Mouse (Mus musculus): Measurements from ENCODE around the gene Lztfl1.
"Not testable (repeated sequence)": the region's sequence is repeated elsewhere in the genome, so short reads cannot be mapped to it uniquely, and the experiment has no call there.

Lztfl1 gene

GRCm38 (mm10) chr9:123717186-123718008 is at the start of gene Lztfl1:
Gene Lztfl1 (minus strand): TSS chr9:123717697.
- peak; percentile 99 for DNase-seq (ENCODE audit: low read depth)

- DNase-seq (ENCODE audit: low read depth), result no peak
Observed at GRCm38 (mm10) chr9:123766996-123767395, 49.5 kb upstream of the Lztfl1 start.

- no peak for DNase-seq (ENCODE audit: low read depth)
Observed at GRCm38 (mm10) chr9:123763771-123764170, 46.3 kb upstream of the Lztfl1 start.

DNA sequence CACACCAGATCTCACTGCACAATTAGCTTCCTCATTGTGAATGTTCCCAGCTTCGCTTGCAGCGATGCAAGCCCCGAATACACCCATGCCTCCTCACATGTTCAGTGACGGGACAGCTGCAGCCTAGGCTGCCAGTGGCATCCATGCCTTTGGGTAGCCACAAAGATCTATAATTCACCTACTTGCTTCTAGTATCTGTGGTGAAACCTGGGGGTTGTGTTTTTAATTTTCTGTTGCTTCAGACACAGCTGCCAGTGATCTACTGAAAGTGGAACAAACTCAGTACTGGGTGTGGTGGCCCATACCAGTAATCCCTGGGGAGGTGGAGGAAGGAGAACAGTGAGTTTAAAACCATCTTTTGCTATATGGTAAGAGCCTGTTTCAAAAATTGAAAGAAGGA is 45.4 kb upstream of the Lztfl1 start:
- DNase-seq (ENCODE audit: low read depth), result no peak

- DNase-seq (ENCODE audit: low read depth), result peak; percentile 56
Observed at GRCm38 (mm10) chr9:123760806-123761205, 43.3 kb upstream of the Lztfl1 start.

- peak; percentile 53 for DNase-seq (ENCODE audit: low read depth)
Observed at GRCm38 (mm10) chr9:123758645-123759044, 41.1 kb upstream of the Lztfl1 start.

GRCm38 (mm10) chr9:123758156-123758555 is 40.7 kb upstream of the Lztfl1 start:
- no peak for DNase-seq (ENCODE audit: low read depth)

DNA sequence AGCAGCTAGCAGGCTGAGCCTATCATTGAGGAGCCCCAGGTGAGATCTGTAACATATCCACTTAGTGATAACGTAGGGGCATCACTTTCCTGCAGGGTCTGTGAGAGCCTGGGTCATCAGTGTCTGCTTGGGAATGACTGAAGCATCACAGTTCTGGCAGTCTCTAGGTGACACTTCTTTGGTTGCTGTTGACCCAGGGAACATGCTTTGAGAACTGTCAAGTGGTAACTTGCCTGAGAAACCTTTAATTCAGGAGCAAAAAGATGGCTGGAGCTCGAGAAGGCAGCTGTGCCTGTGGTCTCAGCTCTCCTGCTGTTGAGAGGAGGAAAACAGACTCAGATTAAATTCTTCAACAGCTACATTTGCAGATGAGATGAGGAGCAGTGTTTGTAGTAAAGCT is 39.8 kb upstream of the Lztfl1 start:
- DNase-seq (ENCODE audit: low read depth), result no peak

- DNase-seq (ENCODE audit: low read depth), result peak; percentile 56
Observed at GRCm38 (mm10) chr9:123756752-123757151, 39.3 kb upstream of the Lztfl1 start.

- DNase-seq (ENCODE audit: low read depth), result peak; percentile 92
Observed at GRCm38 (mm10) chr9:123754333-123754732, 36.8 kb upstream of the Lztfl1 start.

DNA sequence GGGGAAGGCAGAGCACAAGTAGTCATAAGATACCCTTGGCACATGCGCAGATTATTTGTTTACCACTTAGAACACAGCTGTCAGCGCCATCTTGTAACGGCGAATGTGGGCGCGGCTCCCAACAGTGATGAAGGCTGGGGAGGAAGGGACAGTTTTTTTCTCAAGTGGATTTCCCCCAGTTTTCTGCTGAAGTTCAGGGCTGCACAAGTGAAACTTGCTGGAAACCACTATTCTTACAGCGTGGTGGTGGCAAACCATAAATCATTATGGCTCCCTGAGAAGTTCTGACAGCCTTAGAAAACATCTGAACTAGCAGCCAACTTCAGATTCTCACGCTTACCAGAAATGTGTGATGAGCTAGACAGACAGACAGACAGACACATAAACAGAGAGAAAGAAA is 32.2 kb upstream of the Lztfl1 start:
- DNase-seq (ENCODE audit: low read depth), result not testable (repeated sequence)

GRCm38 (mm10) chr9:123740799-123741198 is 23.3 kb upstream of the Lztfl1 start:
- DNase-seq (ENCODE audit: low read depth), result no peak

DNA sequence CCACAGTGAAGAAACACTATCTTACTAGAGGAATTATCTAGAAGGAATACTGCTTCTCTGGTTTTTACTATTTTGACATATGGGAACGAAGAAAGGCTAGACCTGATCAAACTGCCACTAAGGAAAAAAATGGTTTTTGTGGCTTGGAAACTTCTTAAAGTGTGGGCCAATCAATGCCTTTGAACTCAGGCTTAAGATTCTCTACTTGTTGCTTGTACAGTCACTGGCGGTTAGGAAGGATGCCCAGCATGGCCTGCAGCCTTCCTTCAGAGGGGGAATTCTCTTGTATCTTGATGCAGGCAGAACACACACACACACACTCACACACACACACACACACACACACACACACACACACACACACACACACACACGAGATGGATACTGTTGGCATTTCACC is 16.6 kb upstream of the Lztfl1 start:
- peak; percentile 46 for DNase-seq (ENCODE audit: low read depth)

DNA sequence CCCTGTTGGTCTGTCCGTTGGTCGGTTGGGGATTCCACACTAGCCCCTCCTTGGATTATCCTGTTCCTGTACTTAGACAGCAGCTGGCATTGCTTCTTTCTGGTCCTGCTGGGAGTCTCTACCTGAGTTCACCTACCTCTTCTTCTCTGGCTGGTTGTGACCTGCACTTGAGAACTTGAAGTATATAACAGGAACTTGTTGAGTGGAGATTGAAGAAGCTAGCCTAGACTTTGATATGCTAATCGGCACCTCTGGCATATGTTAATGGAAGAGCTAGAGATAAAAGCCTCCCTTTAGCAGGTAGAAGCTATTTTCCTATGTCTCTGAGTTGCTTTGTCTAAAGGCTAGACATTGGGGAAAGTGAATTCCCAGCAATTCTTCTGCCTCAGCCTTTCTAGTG is 13.8 kb upstream of the Lztfl1 start:
- DNase-seq (ENCODE audit: low read depth), result no peak

DNA sequence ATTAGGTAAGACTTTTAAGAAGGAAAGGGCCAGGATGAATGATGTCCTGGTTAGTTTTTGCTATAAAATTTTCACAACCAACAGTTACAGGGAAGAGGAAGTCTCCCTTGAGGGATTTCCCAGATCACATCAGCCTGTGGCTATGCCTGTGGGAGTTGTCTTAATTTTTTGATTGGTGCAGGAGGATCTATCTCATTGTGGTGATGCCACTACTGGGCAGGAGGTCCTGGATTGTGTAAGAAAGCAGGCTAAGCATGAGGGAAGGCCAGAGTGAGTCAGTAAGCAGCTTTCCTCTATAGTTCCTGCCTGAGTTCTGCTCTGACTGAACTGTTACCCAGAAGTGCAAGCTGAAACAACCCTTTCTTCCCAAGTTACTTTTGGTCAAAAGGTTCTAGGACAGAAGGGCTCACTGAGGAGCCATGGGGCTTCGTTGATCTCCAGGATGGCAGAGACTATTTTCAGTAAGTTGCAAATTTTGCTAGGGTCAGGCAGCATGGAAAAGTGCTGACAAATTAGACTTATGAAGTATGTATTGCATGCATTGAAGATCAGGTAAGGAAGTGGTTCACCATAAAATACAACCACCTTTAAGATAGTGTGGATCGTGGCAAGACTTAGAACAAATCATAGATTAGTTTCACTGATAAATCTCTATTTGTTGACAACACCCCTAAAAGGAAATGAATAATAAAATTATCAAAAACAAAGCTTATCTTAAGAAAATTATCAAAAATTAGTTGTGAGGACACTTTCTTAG is 5.4 kb upstream of the Lztfl1 start:
- DNase-seq (ENCODE audit: low read depth), result peak; percentile 48

GRCm38 (mm10) chr9:123716301-123716700 is 1.2 kb downstream of the Lztfl1 start:
- peak; percentile 45 for DNase-seq (ENCODE audit: low read depth)

GRCm38 (mm10) chr9:123713111-123713510 is 4.4 kb downstream of the Lztfl1 start:
- DNase-seq (ENCODE audit: low read depth), result peak; percentile 56

GRCm38 (mm10) chr9:123709226-123709625 is 8.3 kb downstream of the Lztfl1 start:
- no peak for DNase-seq (ENCODE audit: low read depth)

DNA sequence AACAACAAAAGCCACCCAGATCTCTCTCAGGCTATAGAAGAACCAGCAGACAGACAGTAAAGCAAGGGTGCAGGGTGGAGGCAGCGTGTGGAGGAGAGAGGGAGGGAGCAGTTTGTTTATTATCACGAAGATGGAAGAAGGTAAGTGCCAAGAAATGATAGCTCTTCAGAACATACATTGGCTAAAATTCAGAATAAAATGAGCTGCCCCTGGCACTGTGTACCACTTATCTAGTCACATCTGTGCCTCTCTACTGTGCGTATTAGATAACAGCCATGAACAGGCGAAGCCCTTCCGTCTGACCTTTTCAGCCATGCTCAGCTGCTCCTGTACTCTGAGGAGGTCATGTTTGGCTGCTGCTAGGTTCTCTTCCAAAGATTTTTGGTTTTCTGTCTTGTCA is 15.7 kb downstream of the Lztfl1 start:
- no peak for DNase-seq (ENCODE audit: low read depth)

DNA sequence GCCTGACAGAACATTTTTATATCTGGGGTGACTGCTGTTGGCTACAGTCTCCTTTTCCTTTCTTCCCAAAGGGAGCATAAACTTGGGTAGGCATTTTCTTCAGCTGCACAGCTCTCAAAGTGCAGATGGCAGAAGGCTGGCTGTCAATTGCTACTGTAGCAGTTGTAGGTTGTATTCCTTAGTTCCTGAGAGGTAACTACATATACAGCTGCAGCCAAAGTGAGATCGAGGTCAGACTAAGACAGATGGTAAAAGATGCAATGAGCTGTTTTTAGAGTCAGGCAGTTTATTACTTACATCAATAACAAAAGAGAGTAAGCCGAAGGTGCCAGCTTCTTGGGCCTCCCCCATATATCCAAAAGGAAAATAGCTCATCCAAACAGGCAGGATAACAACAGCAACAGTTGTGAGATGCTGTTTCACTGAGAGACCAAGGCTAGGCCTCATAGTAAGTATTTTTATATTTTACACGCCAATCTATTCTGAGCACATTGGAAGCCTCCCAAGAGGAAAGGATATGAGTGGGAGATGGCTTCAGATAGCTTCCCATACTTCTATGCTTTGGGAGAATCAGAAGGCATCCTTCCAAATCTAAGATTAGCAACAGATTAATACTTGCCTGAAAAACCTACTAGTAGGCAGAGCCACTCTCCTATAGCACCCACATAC is 21.7 kb downstream of the Lztfl1 start:
- no peak for DNase-seq (ENCODE audit: low read depth)

DNA sequence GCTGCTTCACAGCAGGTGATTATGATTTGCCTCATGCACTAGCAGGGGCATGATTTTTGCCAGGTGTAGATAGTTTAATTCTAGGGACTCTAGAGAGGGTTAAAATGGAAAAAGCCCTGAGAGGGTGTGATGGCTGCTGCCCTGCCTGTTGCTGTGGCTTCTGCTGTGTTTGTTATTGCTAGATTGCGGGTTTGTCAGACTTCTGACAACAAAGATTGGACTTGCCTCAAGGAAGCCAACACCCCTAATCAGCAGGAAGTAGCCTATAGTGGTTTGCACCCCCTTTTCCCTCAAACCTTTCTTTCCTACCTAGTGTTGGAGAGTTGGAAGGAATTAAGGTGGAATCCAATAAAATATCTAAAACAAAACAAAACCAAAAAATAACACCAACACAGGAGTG is 29.3 kb downstream of the Lztfl1 start:
- DNase-seq (ENCODE audit: low read depth), result no peak

DNA sequence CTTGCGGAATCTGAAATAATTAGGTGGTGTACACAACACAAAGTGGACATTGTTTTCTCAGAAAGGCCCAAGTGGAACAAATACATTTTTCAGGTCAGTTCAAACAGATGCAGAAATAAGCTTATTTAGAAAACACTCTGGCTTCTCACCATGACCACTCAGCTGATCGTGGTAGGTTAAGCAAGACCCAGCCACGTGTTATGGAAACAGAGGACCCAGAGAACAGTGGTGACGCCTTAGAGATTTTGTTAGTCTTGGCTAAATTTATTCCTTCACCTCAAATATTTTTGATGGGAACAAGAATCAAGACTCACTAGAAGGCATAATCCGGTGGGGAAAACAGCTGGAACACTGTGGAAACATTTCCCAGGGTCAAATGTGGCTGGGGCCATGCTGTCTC is 31.3 kb downstream of the Lztfl1 start:
- no peak for DNase-seq (ENCODE audit: low read depth)

- DNase-seq (ENCODE audit: low read depth), result no peak
Observed at GRCm38 (mm10) chr9:123683704-123684103, 33.8 kb downstream of the Lztfl1 start.

Measured in naive thymus-derived CD4-positive, alpha-beta T cell, adult 2 months (primary cell).